Mouse (Mus musculus) kidney, adult 2 months (tissue): ENCODE data around the gene Tnfrsf9. TPM values are rescaled to one million over a fixed set of nuclear protein-coding genes. Genes with fewer than 3 reads are reported as not detected.

Experiments used
- DNase-seq: peaks from one replicate; pipeline ENCODE4 v3.0.0; 2021
- H3K27ac ChIP-seq: fragments of 200-500 bp; 2 replicates; pipeline ENCODE4 v1.5.1; 2012; ENCODE audit warnings: low read depth, low read length, control low read depth, inconsistent platforms; ENCODE audit not compliant: insufficient read depth
- H3K27me3 ChIP-seq: fragments of 200-500 bp; replicated peaks from 2 replicates; pipeline ENCODE4 v1.6.1; 2012; ENCODE audit warnings: mild to moderate bottlenecking, moderate library complexity, low read length, inconsistent platforms; ENCODE audit not compliant: control insufficient read depth, insufficient read depth
- H3K36me3 ChIP-seq: fragments of 200-500 bp; 2 replicates; pipeline ENCODE4 v1.6.1; 2012; ENCODE audit warnings: mild to moderate bottlenecking, moderate library complexity, low read length, inconsistent platforms; ENCODE audit not compliant: control insufficient read depth, insufficient read depth
- H3K4me1 ChIP-seq: fragments of 200-500 bp; 2 replicates; pipeline ENCODE4 v1.6.1; 2011; ENCODE audit warnings: low read length; ENCODE audit not compliant: control insufficient read depth, insufficient read depth
- H3K4me3 ChIP-seq: fragments of 200-500 bp; 2 replicates; pipeline ENCODE4 v1.5.1; 2011; ENCODE audit warnings: mild to moderate bottlenecking, low read depth, low read length, control low read depth; ENCODE audit not compliant: insufficient read depth
- CTCF ChIP-seq: fragments of 200-500 bp; conservative IDR thresholded peaks from 2 replicates; pipeline ENCODE4 v1.5.1; 2011; ENCODE audit warnings: low read depth, mild to moderate bottlenecking, control low read depth, low read length, moderate library complexity, mixed read lengths; ENCODE audit not compliant: insufficient read depth, insufficient read length
- POLR2A ChIP-seq: fragments of 200-500 bp; IDR thresholded peaks from one replicate; pipeline ENCODE4 v1.6.1; 2011; ENCODE audit warnings: low read depth, low read length, control low read depth
- WGBS: fragments of 180-500 bp; shearing (Covaris S2); methylation state at CpG from one replicate; pipeline ENCODE4 v1.1.7; 2018; 5-methylcytosine and 5-hydroxymethylcytosine counted together
- polyA plus RNA-seq: library from polyadenylated mRNA; depleted of rRNA; stranded (reverse); fragments of >200 nt; gene quantifications from 2 replicates; pipeline ENCODE4 v1.2.3, GENCODE M21; 2012; rRNA removed

Gene Tnfrsf9
- polyA plus RNA-seq, 1 experiment = 0.86 TPM

DNA sequence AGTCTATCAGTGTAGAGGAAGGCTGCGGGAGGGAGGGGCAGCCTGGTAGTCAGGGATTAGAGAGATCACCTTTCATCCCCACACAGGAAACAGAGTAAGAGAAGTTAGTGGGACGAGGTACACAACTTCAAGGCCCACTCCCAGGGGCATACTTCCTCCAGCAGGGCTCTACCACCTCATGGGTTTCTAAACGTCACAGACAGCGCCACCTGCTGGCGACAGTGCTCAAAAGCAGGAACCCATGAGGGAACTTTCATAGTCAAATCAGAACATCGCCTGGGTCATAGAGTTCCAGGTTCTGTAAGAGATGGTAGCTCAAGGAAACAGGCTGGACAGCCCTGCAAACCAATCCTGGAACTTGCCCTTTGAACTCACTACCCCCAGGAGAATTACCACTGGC, 75.8 kb downstream of the Tnfrsf9 start:
- Histone ChIP-seq H3K36me3 (no peaks in the 10 kb centered on the region), H3K4me3 (no peak overlapping the region), H3K27me3 (no peaks in the 10 kb centered on the region), H3K27ac (no peak overlapping the region), H3K4me1 (no peaks in the 10 kb centered on the region)
- peak; percentile 25 for DNase-seq
- TF ChIP-seq CTCF (peak; percentile 61), POLR2A (no peak)
- WGBS = 37% methylated on average over 6 of the region's 6 CpGs

Other genes with a start within 250 kb of the Tnfrsf9 start
- gene Errfi1, start 60.6 kb upstream of the Tnfrsf9 start, polyA plus RNA-seq = 230 TPM in 2 replicates
- 314 and 444 TPM in 2 replicates for gene Park7, start 125 bp upstream of the Tnfrsf9 start, polyA plus RNA-seq
- gene Uts2, start 82.5 kb downstream of the Tnfrsf9 start, polyA plus RNA-seq = not detected in 2 replicates
- 13.1 and 14.1 TPM in 2 replicates for gene Per3, start 130.1 kb downstream of the Tnfrsf9 start, polyA plus RNA-seq
- 29.4 and 40.6 TPM in 2 replicates for gene Vamp3, start 143.4 kb downstream of the Tnfrsf9 start, polyA plus RNA-seq
- not detected in 2 replicates for gene Gm13090, start 175.0 kb downstream of the Tnfrsf9 start, polyA plus RNA-seq